Mouse (Mus musculus) embryonic facial prominence, embryonic 10.5 days (tissue): ENCODE measurements around the gene Olfr1423. TPM values are rescaled to one million over a fixed set of nuclear protein-coding genes. Genes with fewer than 3 reads are reported as not detected.

Source experiments
- DNase-seq: peaks from one replicate; pipeline ENCODE4 v3.0.0-alpha.2; 2017; ENCODE audit warnings: low spot score
- H3K27ac ChIP-seq: fragments of 300-500 bp; sonication (generic); replicated peaks from 2 replicates; pipeline ENCODE4 v1.5.1; 2016; ENCODE audit warnings: mild to moderate bottlenecking
- H3K27me3 ChIP-seq: fragments of 300-500 bp; sonication (generic); replicated peaks from 2 replicates; pipeline ENCODE4 v1.6.1; 2016; ENCODE audit warnings: low read depth, mild to moderate bottlenecking; ENCODE audit not compliant: poor library complexity, severe bottlenecking
- H3K36me3 ChIP-seq: fragments of 300-500 bp; sonication (generic); replicated peaks from 2 replicates; pipeline ENCODE4 v1.6.1; 2016; ENCODE audit warnings: mild to moderate bottlenecking, moderate library complexity
- H3K4me1 ChIP-seq: fragments of 300-500 bp; sonication (generic); 2 replicates; pipeline ENCODE4 v1.6.1; 2016
- H3K4me3 ChIP-seq: fragments of 300-500 bp; sonication (generic); 2 replicates; pipeline ENCODE4 v1.5.1; 2016; ENCODE audit warnings: mild to moderate bottlenecking, moderate library complexity
- H3K9me3 ChIP-seq: fragments of 300-500 bp; sonication (generic); 2 replicates; pipeline ENCODE4 v1.6.1; 2016; ENCODE audit warnings: mild to moderate bottlenecking
- WGBS: fragments of 180-500 bp; shearing (Covaris S2); methylation state at CpG from one replicate; pipeline ENCODE4 v1.1.7; 2016; 5-methylcytosine and 5-hydroxymethylcytosine counted together
- polyA plus RNA-seq: library from polyadenylated mRNA; unstranded; fragments of >200 nt; fragmentation: Nextera tagmentation; extraction: Ambion mirVana; gene quantifications from 2 replicates; pipeline ENCODE4 v1.2.1, GENCODE M21; 2016

Olfr1423 gene
- polyA plus RNA-seq, 1 experiment from 2014 or later, result 0.04 TPM

- Histone ChIP-seq H3K36me3 (no peaks in the 10 kb centered on the region), H3K4me1 (peaks cover 15% of the 10 kb centered on the region), H3K27ac (peak overlapping the region; percentile 72), H3K27me3 (no peaks in the 10 kb centered on the region), H3K9me3 (no peaks in the 10 kb centered on the region), H3K4me3 (peak overlapping the region; percentile 69)
- WGBS, result 2% methylated on average over 10 of the region's 10 CpGs
- DNase-seq, result no peak
Measured at GRCm38 (mm10) chr19:12012615-12013014, 28.5 kb downstream of the Olfr1423 start.

- peak; percentile 96 for DNase-seq
- under 1% methylated on average over 49 of the region's 49 CpGs for WGBS
- no peaks in the 10 kb centered on the region for H3K36me3 ChIP-seq
- H3K9me3 ChIP-seq, result no peaks in the 10 kb centered on the region
- peak overlapping the region; percentile 69 for H3K4me3 ChIP-seq
- no peaks in the 10 kb centered on the region for H3K27me3 ChIP-seq
- peaks cover 22% of the 10 kb centered on the region for H3K4me1 ChIP-seq
- peak overlapping the region; percentile 93 for H3K27ac ChIP-seq
Measured at GRCm38 (mm10) chr19:12011560-12012556, 29.3 kb downstream of the Olfr1423 start.

GRCm38 (mm10) chr19:12010916-12011559, 30.1 kb downstream of the Olfr1423 start:
- H3K27ac ChIP-seq, result peak overlapping the region; percentile 93
- H3K9me3 ChIP-seq, result no peaks in the 10 kb centered on the region
- H3K36me3 ChIP-seq, result no peaks in the 10 kb centered on the region
- no peaks in the 10 kb centered on the region for H3K27me3 ChIP-seq
- H3K4me3 ChIP-seq, result peak overlapping the region; percentile 69
- H3K4me1 ChIP-seq, result peaks cover 27% of the 10 kb centered on the region
- WGBS, result under 1% methylated on average over 26 of the region's 26 CpGs
- peak; percentile 80 for DNase-seq

GRCm38 (mm10) chr19:12010281-12010771, 30.8 kb downstream of the Olfr1423 start:
- Histone ChIP-seq H3K9me3 (no peaks in the 10 kb centered on the region), H3K36me3 (no peaks in the 10 kb centered on the region), H3K27ac (peak overlapping the region; percentile 93), H3K4me1 (peaks cover 27% of the 10 kb centered on the region), H3K27me3 (no peaks in the 10 kb centered on the region), H3K4me3 (peak overlapping the region; percentile 69)
- DNase-seq, result peak; percentile 84
- under 1% methylated on average over 24 of the region's 24 CpGs for WGBS

- H3K9me3 ChIP-seq, result no peaks in the 10 kb centered on the region
- DNase-seq, result peak; percentile 81
- H3K36me3 ChIP-seq, result no peaks in the 10 kb centered on the region
- peak overlapping the region; percentile 93 for H3K27ac ChIP-seq
- WGBS, result under 1% methylated on average over 24 of the region's 24 CpGs
- no peaks in the 10 kb centered on the region for H3K27me3 ChIP-seq
- H3K4me3 ChIP-seq, result peak overlapping the region; percentile 69
- H3K4me1 ChIP-seq, result peaks cover 29% of the 10 kb centered on the region
Measured at GRCm38 (mm10) chr19:12009501-12010280, 31.4 kb downstream of the Olfr1423 start.

- Histone ChIP-seq H3K4me1 (peaks cover 34% of the 10 kb centered on the region), H3K27me3 (no peaks in the 10 kb centered on the region), H3K9me3 (no peaks in the 10 kb centered on the region), H3K36me3 (no peaks in the 10 kb centered on the region), H3K4me3 (peak overlapping the region; percentile 69), H3K27ac (no peak overlapping the region)
- WGBS, result 19% methylated on average over 17 of the region's 17 CpGs
- peak; percentile 27 for DNase-seq
Measured at GRCm38 (mm10) chr19:12008410-12009380, 32.4 kb downstream of the Olfr1423 start.

GRCm38 (mm10) chr19:12007105-12007931, 33.8 kb downstream of the Olfr1423 start:
- no peaks in the 10 kb centered on the region for H3K9me3 ChIP-seq
- 7% methylated on average over 17 of the region's 17 CpGs for WGBS
- H3K36me3 ChIP-seq, result no peaks in the 10 kb centered on the region
- H3K4me3 ChIP-seq, result peak overlapping the region; percentile 69
- H3K27ac ChIP-seq, result no peak overlapping the region
- peaks cover 31% of the 10 kb centered on the region for H3K4me1 ChIP-seq
- DNase-seq, result peak; percentile 78
- no peaks in the 10 kb centered on the region for H3K27me3 ChIP-seq

GRCm38 (mm10) chr19:12006361-12006947, 34.7 kb downstream of the Olfr1423 start:
- peak overlapping the region; percentile 57 for H3K27ac ChIP-seq
- H3K27me3 ChIP-seq, result no peaks in the 10 kb centered on the region
- peak; percentile 48 for DNase-seq
- WGBS, result 1% methylated on average over 17 of the region's 17 CpGs
- H3K9me3 ChIP-seq, result no peaks in the 10 kb centered on the region
- H3K36me3 ChIP-seq, result no peaks in the 10 kb centered on the region
- H3K4me1 ChIP-seq, result peaks cover 31% of the 10 kb centered on the region
- peak overlapping the region; percentile 69 for H3K4me3 ChIP-seq

- H3K4me1 ChIP-seq, result peaks cover 31% of the 10 kb centered on the region
- H3K27me3 ChIP-seq, result no peaks in the 10 kb centered on the region
- no peaks in the 10 kb centered on the region for H3K36me3 ChIP-seq
- H3K4me3 ChIP-seq, result peak overlapping the region; percentile 69
- H3K27ac ChIP-seq, result peak overlapping the region; percentile 75
- under 1% methylated on average over 41 of the region's 41 CpGs for WGBS
- peak; percentile 92 for DNase-seq
- H3K9me3 ChIP-seq, result no peaks in the 10 kb centered on the region
Measured at GRCm38 (mm10) chr19:12005376-12006360, 35.4 kb downstream of the Olfr1423 start.
